Mouse (Mus musculus): Measurements from ENCODE around the gene Ngef. TPM values are rescaled to one million over a fixed set of nuclear protein-coding genes. Genes with fewer than 3 reads are reported as not detected.
"Not testable (repeated sequence)": the region's sequence is repeated elsewhere in the genome, so short reads cannot be mapped to it uniquely, and the experiment has no call there.

Ngef gene
- polyA plus RNA-seq, 1 experiment from 2014 or later = 2.2 TPM

GRCm38 (mm10) chr1:87467469-87467868 lies 106.2 kb downstream of the Ngef start:
- no peak overlapping the region for H3K27ac ChIP-seq
- H3K9ac ChIP-seq = no peak overlapping the region
- H3K36me3 ChIP-seq (replicated peaks) = no peaks in the 10 kb centered on the region
- no peaks in the 10 kb centered on the region for H3K9me3 ChIP-seq
- no peak for ATAC-seq (ENCODE audit: low FRiP score)
- no peaks in the 10 kb centered on the region for H3K4me1 ChIP-seq
- WGBS = 78% methylated on average over 9 of the region's 9 CpGs
- no peak overlapping the region for H3K4me3 ChIP-seq (replicated peaks)
- H3K4me2 ChIP-seq = no peak overlapping the region
- H3K27me3 ChIP-seq = no peaks in the 10 kb centered on the region; the same call in 1 of the 2 replicates

GRCm38 (mm10) chr1:87459856-87460255 lies 113.8 kb downstream of the Ngef start:
- WGBS = 88% methylated on average over 7 of the region's 7 CpGs
- not testable (repeated sequence) for H3K27me3 ChIP-seq; ATAC-seq (ENCODE audit: low FRiP score)

GRCm38 (mm10) chr1:87458045-87458444 lies 115.6 kb downstream of the Ngef start:
- Histone ChIP-seq H3K4me3 (replicated peaks) (no peak overlapping the region), H3K36me3 (replicated peaks) (no peaks in the 10 kb centered on the region), H3K4me1 (no peaks in the 10 kb centered on the region), H3K9ac (no peak overlapping the region), H3K9me3 (no peaks in the 10 kb centered on the region), H3K27ac (no peak overlapping the region), H3K27me3 (no peaks in the 10 kb centered on the region), H3K4me2 (no peak overlapping the region)
- 87% methylated on average over 4 of the region's 4 CpGs for WGBS
- ATAC-seq (ENCODE audit: low FRiP score) = no peak

More at GRCm38 (mm10) chr1:87459856-87460255, 113.8 kb downstream of the Ngef start:
- not testable (repeated sequence) for H3K4me1 ChIP-seq; H3K4me2 ChIP-seq; H3K27ac ChIP-seq; H3K36me3 ChIP-seq (replicated peaks); H3K9me3 ChIP-seq; H3K9ac ChIP-seq; H3K4me3 ChIP-seq (replicated peaks)

- Histone ChIP-seq H3K27me3 (no peaks in the 10 kb centered on the region), H3K4me3 (replicated peaks) (no peak overlapping the region), H3K9me3 (no peaks in the 10 kb centered on the region), H3K4me2 (no peak overlapping the region), H3K36me3 (replicated peaks) (no peaks in the 10 kb centered on the region), H3K9ac (no peak overlapping the region), H3K4me1 (no peaks in the 10 kb centered on the region), H3K27ac (no peak overlapping the region)
- 96% methylated on average over 1 of the region's 1 CpGs for WGBS
- no peak for ATAC-seq (ENCODE audit: low FRiP score)
Observed at GRCm38 (mm10) chr1:87456425-87456824, 117.2 kb downstream of the Ngef start.

- H3K4me1 ChIP-seq = no peaks in the 10 kb centered on the region
- H3K36me3 ChIP-seq (replicated peaks) = peaks cover 61% of the 10 kb centered on the region
- 92% methylated on average over 4 of the region's 4 CpGs for WGBS
- H3K9me3 ChIP-seq = no peaks in the 10 kb centered on the region
- no peak overlapping the region for H3K4me2 ChIP-seq
- H3K27me3 ChIP-seq = no peaks in the 10 kb centered on the region
- no peak for ATAC-seq (ENCODE audit: low FRiP score)
- H3K4me3 ChIP-seq (replicated peaks) = no peak overlapping the region
- H3K9ac ChIP-seq = no peak overlapping the region
- H3K27ac ChIP-seq = no peak overlapping the region
Observed at GRCm38 (mm10) chr1:87449432-87449831, 124.2 kb downstream of the Ngef start.

- no peak overlapping the region for H3K4me3 ChIP-seq (replicated peaks)
- H3K27ac ChIP-seq = no peak overlapping the region
- no peak overlapping the region for H3K4me2 ChIP-seq
- H3K27me3 ChIP-seq = no peaks in the 10 kb centered on the region
- H3K36me3 ChIP-seq (replicated peaks) = peaks cover 77% of the 10 kb centered on the region
- H3K9me3 ChIP-seq = no peaks in the 10 kb centered on the region
- WGBS = 40% methylated on average over 5 of the region's 5 CpGs
- H3K9ac ChIP-seq = no peak overlapping the region
- no peak for ATAC-seq (ENCODE audit: low FRiP score)
- no peaks in the 10 kb centered on the region for H3K4me1 ChIP-seq
Observed at GRCm38 (mm10) chr1:87447183-87448104, 126.2 kb downstream of the Ngef start.

GRCm38 (mm10) chr1:87436583-87436982 lies 137.1 kb downstream of the Ngef start:
- Histone ChIP-seq H3K4me2 (no peak overlapping the region), H3K9me3 (no peaks in the 10 kb centered on the region), H3K27me3 (no peaks in the 10 kb centered on the region), H3K4me1 (no peaks in the 10 kb centered on the region), H3K27ac (no peak overlapping the region), H3K9ac (no peak overlapping the region), H3K36me3 (replicated peaks) (peaks cover 72% of the 10 kb centered on the region), H3K4me3 (replicated peaks) (no peak overlapping the region)
- WGBS = 91% methylated on average over 6 of the region's 6 CpGs
- ATAC-seq (ENCODE audit: low FRiP score) = no peak

GRCm38 (mm10) chr1:87435125-87435524 lies 138.5 kb downstream of the Ngef start:
- WGBS = 93% methylated on average over 2 of the region's 2 CpGs
- H3K36me3 ChIP-seq (replicated peaks) = peaks cover 66% of the 10 kb centered on the region
- no peak overlapping the region for H3K9ac ChIP-seq
- no peaks in the 10 kb centered on the region for H3K9me3 ChIP-seq
- no peaks in the 10 kb centered on the region for H3K27me3 ChIP-seq
- no peak overlapping the region for H3K27ac ChIP-seq
- no peak overlapping the region for H3K4me3 ChIP-seq (replicated peaks)
- no peak overlapping the region for H3K4me2 ChIP-seq
- H3K4me1 ChIP-seq = no peaks in the 10 kb centered on the region
- ATAC-seq (ENCODE audit: low FRiP score) = no peak

Other genes starting within 250 kb of the Ngef start
- 59.2 and 61.8 TPM in 2 replicates for gene Gigyf2, start 246.9 kb downstream of the Ngef start, polyA plus RNA-seq (2016; fragmentation: Nextera tagmentation; extraction: Ambion mirVana)
- 2.0 and 6.3 TPM in 2 replicates for gene Kcnj13, start 179.1 kb downstream of the Ngef start, polyA plus RNA-seq (2016; fragmentation: Nextera tagmentation; extraction: Ambion mirVana)
- not detected in 2 replicates for gene Snorc, start 103.6 kb downstream of the Ngef start, polyA plus RNA-seq (2016; fragmentation: Nextera tagmentation; extraction: Ambion mirVana)
- gene Neu2, start 64.0 kb downstream of the Ngef start, polyA plus RNA-seq (2016; fragmentation: Nextera tagmentation; extraction: Ambion mirVana) = not detected in 2 replicates
- gene Inpp5d, start 46.4 kb upstream of the Ngef start, polyA plus RNA-seq (2016; fragmentation: Nextera tagmentation; extraction: Ambion mirVana) = 2.6 and 3.8 TPM in 2 replicates
- gene Atg16l1, start 182.0 kb upstream of the Ngef start, polyA plus RNA-seq (2016; fragmentation: Nextera tagmentation; extraction: Ambion mirVana) = 46.6 and 51.4 TPM in 2 replicates
- 2.7 TPM in 2 replicates for gene Sag, start 229.8 kb upstream of the Ngef start, polyA plus RNA-seq (2016; fragmentation: Nextera tagmentation; extraction: Ambion mirVana)